Mouse (Mus musculus): ENCODE measurements around the gene Tbx21. TPM values are rescaled to one million over a fixed set of nuclear protein-coding genes. Genes with fewer than 3 reads are reported as not detected.

The Tbx21 gene
- total RNA-seq, 4 experiments from 2014 or later, result 0.16 TPM; not detected in 3

- no peak for DNase-seq (ENCODE audit: low spot score)
These were observed 31.6 kb downstream of the Tbx21 start for GRCm38 (mm10) chr11:97083401-97084140.

DNA sequence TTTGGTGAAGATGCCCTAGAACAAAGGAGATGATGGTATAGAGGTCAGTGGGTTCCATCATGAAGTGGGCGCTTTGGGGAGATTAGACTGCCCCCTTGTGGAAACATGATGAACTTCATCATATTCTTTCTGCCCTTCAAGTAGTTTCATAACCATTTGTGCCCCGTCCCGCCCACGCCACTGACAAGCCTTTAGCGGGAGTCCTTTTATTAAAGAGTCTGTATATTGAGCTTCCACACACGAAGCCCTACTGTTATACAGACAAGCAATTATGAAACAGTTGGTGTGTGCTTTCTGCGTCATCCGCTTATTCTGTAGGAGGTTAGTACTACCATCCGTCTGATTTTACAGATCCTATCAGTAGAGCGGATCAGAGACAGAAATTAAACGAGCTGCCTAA, 32.2 kb downstream of the Tbx21 start:
- DNase-seq (ENCODE audit: low spot score), result peak; percentile 32

- DNase-seq (ENCODE audit: low spot score), result no peak
These were observed 34.8 kb downstream of the Tbx21 start for GRCm38 (mm10) chr11:97080291-97080690.

GRCm38 (mm10) chr11:97078751-97079150, 36.4 kb downstream of the Tbx21 start:
- no peak for DNase-seq (ENCODE audit: low spot score)

GRCm38 (mm10) chr11:97074235-97074634, 40.9 kb downstream of the Tbx21 start:
- DNase-seq (ENCODE audit: low spot score), result no peak

DNA sequence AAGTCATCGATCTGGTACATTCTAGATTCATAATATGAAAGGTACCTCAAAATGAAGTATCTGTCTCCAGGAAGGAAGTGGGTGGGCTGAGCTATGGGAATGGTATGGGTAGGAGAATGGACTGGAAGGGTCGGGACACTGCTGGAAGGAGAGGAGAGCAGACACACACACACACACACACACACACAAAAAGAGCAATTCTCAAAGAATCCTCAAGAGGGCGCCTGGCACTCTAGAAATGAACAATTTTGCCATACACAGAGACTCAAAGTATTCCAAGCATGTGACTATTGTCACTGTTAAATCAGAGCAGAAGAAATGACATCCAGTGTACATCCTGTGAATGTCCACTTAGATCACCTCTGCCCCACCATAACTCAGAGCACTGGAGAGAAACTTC, 42.6 kb downstream of the Tbx21 start:
- DNase-seq (ENCODE audit: low spot score), result no peak

- DNase-seq (ENCODE audit: low spot score), result peak; percentile 24
These were observed 44.0 kb downstream of the Tbx21 start for GRCm38 (mm10) chr11:97071129-97071528.

DNA sequence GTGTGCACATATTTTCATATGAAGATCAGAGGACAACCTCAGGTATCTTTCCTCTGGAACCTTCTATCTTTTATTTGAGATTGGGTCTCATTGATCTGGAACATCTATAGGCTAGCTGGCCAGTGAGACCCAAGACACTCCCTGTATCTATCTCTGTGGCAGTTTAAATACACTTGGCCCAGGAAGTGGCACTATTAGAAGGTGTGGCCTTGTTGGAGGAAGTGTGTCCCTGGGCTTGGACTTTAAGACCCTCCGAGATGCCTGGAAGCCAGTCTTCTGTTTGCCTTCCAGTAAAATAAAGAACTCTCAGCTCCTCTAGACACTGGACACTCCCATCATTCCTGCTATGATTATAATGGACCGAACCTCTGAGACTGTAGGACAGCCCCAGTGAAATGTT, 45.4 kb downstream of the Tbx21 start:
- DNase-seq (ENCODE audit: low spot score), result no peak

DNA sequence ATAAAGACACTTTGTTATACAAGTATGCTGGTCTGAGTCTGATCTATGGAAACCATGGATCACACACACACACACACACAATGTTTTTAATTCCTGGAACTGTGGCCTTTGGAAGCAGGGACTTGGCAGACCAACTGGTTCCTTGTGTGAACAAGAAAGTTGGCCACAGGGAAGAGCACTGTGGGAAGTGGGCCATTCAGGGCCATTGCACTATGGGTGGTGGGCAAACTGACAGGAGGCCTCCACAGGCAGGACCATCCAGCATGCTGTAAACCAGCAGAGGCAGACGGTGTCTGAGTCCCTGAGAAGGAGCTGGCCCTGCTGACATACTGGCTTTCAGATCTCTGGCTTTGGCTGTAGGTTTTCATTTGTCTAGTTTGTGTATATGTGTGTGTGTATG, 45.8 kb downstream of the Tbx21 start:
- DNase-seq (ENCODE audit: low spot score), result no peak

DNA sequence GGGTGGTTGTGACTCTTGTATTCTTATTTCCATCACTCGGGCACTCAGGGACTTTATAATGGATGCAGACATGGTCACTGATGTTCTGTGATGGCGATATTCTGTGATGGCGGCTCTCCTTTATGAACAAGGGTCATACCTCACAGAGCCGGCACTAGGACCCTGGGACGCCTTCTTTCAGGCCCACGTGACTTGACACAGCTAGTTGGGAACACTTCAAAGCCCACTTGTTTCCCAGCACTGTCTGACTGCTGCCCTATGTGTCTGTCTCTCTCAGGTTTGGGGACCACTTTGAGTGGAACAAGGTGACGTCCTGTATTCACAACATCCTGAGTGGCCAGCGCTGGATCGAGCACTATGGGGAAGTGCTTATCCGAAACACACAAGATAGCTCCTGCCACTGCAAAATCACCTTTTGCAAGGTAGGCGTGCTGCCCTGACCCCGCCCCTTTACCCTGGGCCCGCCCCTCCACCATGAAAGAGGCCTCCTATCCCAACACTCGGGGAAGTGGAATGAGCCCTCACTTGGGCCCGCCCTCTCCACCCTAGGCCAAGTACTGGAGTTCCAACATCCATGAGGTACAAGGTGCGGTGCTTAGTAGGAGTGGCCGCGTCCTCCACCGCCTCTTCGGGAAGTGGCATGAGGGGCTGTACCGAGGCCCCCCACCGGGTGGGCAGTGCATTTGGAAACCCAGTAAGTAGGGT, 48.3 kb downstream of the Tbx21 start:
- DNase-seq (ENCODE audit: low spot score), result no peak

GRCm38 (mm10) chr11:97065538-97066295, 49.4 kb downstream of the Tbx21 start:
- no peak for DNase-seq (ENCODE audit: low spot score)

DNA sequence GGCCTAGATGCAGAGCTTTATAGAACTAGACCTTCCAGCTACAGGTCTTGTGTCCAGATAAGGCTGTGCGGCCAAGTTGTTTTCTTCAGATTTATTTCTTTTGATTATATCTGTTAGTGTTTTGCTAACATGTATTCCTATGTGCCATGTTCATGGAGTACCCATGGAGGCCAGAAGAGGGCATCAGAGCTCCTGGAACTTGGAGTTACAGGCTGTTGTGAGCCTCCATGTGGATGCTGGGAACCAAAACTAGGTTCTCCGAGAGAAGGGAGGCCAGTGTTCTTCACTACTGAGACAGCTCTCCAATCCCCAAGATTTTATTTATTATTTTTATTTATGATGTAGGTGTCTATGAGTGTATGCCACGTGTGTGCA, 51.2 kb downstream of the Tbx21 start:
- no peak for DNase-seq (ENCODE audit: low spot score)

- no peak for DNase-seq (ENCODE audit: low spot score)
These were observed 51.7 kb downstream of the Tbx21 start for GRCm38 (mm10) chr11:97063274-97063920.

DNA sequence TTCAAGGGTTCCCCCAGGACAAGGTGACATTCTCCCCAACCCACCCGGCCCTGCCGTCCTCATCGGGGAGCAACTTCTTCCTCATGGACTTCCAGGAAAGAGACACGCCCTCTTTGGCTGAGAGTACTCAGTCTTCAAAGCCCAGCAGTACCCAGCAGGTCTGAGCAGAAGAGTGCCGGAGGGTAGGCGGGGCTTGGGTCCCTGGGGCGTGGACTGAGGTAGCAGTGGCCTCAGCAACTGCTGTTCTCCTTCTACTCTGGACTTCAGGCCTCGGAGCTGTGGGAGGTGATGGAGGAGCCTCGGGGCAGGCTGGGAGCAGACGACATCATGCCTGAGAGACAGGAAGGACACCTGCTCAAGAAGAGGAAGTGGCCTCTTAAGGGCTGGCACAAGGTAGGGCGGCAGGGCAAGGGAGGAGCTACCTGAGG, 62.9 kb downstream of the Tbx21 start:
- DNase-seq (ENCODE audit: low spot score), result no peak

DNA sequence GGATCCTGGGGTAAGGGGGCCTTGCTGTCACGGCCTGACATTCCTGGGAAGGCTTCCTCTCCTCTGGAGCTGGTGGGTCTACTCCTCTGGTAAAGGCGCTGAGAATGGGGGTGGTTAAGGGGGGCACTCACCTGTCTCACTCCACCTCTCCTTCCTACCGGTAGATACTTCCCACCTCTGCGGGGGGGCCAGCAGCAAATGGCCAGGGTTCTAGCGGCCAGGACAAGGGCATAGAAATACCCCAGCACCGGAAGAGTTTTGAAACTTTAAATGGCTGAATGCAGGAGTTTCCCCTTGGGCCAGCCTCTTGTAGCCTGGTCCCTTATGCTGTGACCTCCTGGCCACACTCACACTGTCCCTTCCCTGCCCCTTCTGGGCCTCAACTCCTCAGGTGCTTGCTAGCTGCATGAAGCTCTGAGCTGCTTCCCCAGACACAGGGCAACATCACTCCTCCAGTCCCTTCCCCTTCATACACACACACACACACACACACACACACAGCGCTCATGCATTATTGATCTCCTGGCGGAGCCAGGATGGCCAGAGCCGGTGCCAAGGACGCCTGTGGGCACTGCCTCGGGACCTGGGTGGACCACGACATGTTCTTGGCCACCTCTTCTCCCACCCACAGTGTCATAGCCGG, 64.1 kb downstream of the Tbx21 start:
- DNase-seq (ENCODE audit: low spot score), result no peak

DNA sequence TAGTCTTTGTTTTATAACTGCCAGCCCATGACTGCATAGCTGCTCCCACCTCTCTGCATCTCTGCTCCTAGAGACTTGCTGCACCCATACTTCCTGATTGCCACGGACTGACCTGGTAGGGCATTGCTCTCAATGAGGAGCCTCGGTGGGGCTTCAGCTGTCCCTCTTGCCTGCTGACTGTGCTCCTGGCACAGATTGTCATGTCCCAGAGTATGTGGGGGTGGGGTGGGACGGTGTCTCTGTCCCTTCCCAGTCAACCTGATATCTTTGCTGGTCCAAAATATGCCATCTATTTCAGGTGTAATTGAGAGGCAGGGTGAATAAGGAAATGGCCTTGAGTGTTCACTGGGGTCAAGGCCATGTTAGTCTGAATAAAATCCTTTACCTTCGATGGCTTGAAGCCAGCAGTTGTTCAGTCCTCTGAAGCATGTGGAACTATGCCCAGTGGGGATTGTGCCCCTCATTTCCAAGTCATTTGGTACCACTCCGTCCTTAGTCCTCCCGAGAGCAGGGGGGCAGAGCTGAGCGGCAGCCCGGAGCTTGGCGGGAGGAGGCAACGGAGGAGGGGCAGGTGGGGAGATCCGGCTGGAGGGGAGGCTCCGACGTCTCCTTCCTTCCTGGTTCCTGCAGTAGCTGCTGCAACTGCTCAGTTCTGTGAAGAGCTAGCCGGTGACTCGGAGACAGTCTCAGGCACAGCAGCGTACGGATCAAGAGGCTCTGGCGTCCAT, 64.8 kb downstream of the Tbx21 start, which contains the start of gene Osbpl7:
Osbpl7 (plus strand) TSS at position 413 of the 728 bp plus-strand sequence.
- peak; percentile 68 for DNase-seq (ENCODE audit: low spot score)

DNA sequence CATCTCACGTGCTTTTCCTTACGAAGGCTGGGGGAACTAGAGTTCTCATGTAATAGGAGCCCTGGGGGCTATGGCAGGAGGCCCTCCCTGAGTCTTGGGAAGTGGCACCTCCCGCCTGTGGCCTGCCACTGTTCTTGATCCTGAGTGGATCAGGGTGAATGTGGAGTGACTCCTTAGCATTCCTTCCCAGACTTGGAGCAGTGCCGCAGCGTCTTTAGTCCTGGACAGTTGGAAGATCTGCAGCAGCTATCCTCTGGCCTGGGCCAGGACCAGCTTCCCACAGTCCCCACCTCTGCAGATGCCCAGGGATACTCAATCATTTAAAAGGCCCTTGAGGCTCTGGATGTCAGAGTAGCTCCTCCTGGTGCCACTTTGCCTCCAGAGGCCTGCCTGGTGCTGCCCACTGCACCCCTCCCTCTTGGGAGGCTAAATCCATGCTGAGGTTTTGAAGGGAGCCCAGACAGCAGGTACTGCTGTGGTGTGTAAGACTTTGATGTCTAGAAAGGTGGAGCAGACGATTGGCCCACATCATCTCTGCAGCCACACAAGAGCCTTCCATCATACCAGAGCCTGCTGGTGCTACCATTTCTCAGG, 65.5 kb downstream of the Tbx21 start:
- no peak for DNase-seq (ENCODE audit: low spot score)

GRCm38 (mm10) chr11:97048090-97048650, 67.0 kb downstream of the Tbx21 start:
- no peak for DNase-seq (ENCODE audit: low spot score)

Data from heart, adult 8-10 months (tissue).